Comparison of ENCODE assay signal across 18 mouse cellular contexts in the genomic region with DNA sequence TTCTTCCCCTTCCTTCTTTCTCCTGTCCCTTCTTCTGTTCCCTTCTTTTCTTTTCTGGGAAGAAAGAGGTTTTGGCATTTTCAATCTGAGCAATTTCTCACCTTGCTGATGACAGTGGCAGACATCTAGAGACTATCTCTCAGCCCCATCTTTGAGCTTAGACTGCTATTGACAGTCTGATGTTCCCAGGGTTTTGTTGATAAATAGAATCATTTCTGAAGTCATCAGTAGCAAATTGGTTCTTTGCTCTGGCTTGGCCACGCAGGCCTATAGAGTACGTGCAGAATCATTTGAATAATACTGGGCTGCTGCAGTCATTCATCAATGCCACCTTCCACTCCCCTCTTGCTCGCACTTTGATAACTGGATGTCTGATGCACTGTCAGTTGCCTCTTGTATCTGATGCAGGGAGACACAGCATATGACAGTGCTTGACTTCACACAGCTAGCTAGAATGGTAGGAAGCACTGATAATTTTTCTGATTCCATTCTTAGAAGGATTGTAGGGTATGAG.
"Had no signal": no experiment of that assay in that cellular context is flagged by ENCODE, and none has a peak within 500 bp of the region (broad histone marks: within the 10 kb centered on the region; RNA-seq: fewer than 3 reads in every experiment).

No protein-coding gene starts in this region.

- H3K4me3 ChIP-seq: liver, embryonic 15.5 days; lung, embryonic 15.5 days; megakaryocyte, embryonic 14.5 days; midbrain, embryonic 12.5 days; neural tube, embryonic 12.5 days; stomach, embryonic 15.5 days had no signal

- DNase-seq: liver, postnatal 0 days; lung, adult 2 months; lung, postnatal 14 days; lung, postnatal 36 days; right cerebral cortex, postnatal 14 days; thymus, adult 2 months; thymus, postnatal 25 days; thymus, postnatal 4 days had no signal

- H3K27me3 ChIP-seq: liver, embryonic 15.5 days; lung, embryonic 15.5 days; megakaryocyte, embryonic 14.5 days; midbrain, embryonic 12.5 days; neural tube, embryonic 12.5 days; stomach, embryonic 15.5 days had no signal

- H3K27ac ChIP-seq: liver, embryonic 15.5 days; lung, embryonic 15.5 days; macrophage; midbrain, embryonic 12.5 days; neural tube, embryonic 12.5 days; stomach, embryonic 15.5 days; stomach, postnatal 0 days had no signal

- ATAC-seq: liver, postnatal 0 days; lung, postnatal 0 days; midbrain, embryonic 16.5 days had no signal

- H3K9me3 ChIP-seq: liver, embryonic 15.5 days; lung, embryonic 15.5 days; midbrain, embryonic 12.5 days; neural tube, embryonic 12.5 days; stomach, embryonic 15.5 days had no signal

- H3K36me3 ChIP-seq: liver, embryonic 15.5 days; lung, embryonic 15.5 days; midbrain, embryonic 12.5 days; neural tube, embryonic 12.5 days; stomach, embryonic 15.5 days had no signal

- H3K4me2 ChIP-seq: liver, embryonic 15.5 days; lung, embryonic 15.5 days; midbrain, embryonic 12.5 days; neural tube, embryonic 12.5 days; stomach, embryonic 15.5 days had no signal

- H3K4me1 ChIP-seq: liver, embryonic 15.5 days; megakaryocyte, embryonic 14.5 days; midbrain, embryonic 12.5 days; neural tube, embryonic 12.5 days; stomach, embryonic 15.5 days had no signal

- H3K9ac ChIP-seq: liver, embryonic 15.5 days; liver, postnatal 0 days; lung, embryonic 15.5 days; midbrain, embryonic 12.5 days; neural tube, embryonic 12.5 days; stomach, embryonic 15.5 days had no signal
